Mouse (Mus musculus): Measurements from ENCODE around the gene Gm11444.

Gm11444 gene

GRCm38 (mm10) chr11:85812201-85812966 lies 37.7 kb downstream of the Gm11444 start:
- no peak for DNase-seq

GRCm38 (mm10) chr11:85811676-85812075 lies 38.5 kb downstream of the Gm11444 start:
- DNase-seq = no peak

GRCm38 (mm10) chr11:85811229-85811628 lies 38.9 kb downstream of the Gm11444 start:
- no peak for DNase-seq

GRCm38 (mm10) chr11:85807353-85807752 lies 42.8 kb downstream of the Gm11444 start:
- no peak for DNase-seq

GRCm38 (mm10) chr11:85805779-85806178 lies 44.4 kb downstream of the Gm11444 start:
- DNase-seq = no peak

- DNase-seq = no peak
Measured at GRCm38 (mm10) chr11:85804048-85804447, 46.1 kb downstream of the Gm11444 start.

GRCm38 (mm10) chr11:85800380-85800779 lies 49.8 kb downstream of the Gm11444 start:
- no peak for DNase-seq

- DNase-seq = no peak
Measured at GRCm38 (mm10) chr11:85799856-85800255, 50.3 kb downstream of the Gm11444 start.

- no peak for DNase-seq
Measured at GRCm38 (mm10) chr11:85799456-85799855, 50.7 kb downstream of the Gm11444 start.
